Mouse (Mus musculus): ENCODE results near the gene Eml4.

Gene Eml4

DNA sequence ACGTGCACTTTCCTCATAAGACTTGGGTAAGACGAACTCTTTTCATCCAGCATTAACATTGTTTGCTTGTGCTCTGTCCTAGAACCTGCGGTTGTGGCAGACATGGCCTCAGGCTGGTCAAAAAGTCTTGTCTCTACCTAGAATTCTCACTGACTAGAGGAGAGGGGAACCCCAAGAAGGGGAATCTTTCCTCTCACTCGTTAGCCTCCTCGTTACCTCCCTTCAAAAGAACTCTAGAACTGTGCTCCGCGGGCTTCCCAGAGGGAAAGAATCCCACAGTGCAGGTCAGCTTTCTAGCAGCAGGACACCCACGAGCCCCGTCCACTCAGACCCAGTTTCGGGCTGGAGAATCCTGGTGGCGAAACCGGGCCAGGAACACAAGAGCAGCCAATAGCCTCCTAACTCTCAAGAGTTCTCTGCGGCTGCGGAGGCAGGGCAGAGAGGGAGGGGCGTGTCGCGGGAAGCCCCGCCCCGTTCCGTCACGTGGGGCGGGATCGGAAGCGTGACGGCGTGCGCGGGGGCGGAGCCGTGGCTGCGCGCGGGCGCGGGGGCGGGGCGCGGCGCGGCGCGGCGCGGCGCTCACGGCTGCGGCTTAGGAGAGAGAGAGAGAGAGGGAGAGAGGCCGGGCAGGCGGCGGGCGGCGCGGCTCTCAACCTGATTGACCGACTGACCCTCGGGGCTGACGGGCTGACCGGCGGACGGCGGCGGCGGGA lies at the start of gene Eml4:
Gene Eml4 (plus strand): TSS at position 553 of the 713 bp plus-strand sequence.
- peak; percentile 46 for DNase-seq (ENCODE audit: extremely low spot score, low read depth, low spot score)

DNA sequence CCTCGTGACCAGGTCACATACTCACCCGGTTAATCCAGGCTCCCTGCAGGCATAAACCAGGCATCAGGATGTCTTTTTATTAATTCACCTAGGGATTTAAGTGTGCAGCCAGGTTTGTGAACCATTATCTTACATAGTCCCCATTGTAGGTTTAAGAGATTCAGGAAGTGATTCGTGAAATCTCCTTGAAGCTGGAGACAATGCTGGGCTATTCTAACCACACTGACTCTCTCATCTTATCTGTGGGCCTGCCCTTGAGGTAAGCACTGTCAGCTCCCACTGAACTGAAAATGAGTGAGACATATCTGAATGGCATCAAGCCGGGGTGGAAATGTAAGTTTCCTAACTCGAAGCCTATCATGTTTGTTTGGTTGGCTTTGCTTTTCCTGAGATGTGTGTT lies 49.3 kb upstream of the Eml4 start:
- no peak for DNase-seq (ENCODE audit: extremely low spot score, low read depth, low spot score)

DNA sequence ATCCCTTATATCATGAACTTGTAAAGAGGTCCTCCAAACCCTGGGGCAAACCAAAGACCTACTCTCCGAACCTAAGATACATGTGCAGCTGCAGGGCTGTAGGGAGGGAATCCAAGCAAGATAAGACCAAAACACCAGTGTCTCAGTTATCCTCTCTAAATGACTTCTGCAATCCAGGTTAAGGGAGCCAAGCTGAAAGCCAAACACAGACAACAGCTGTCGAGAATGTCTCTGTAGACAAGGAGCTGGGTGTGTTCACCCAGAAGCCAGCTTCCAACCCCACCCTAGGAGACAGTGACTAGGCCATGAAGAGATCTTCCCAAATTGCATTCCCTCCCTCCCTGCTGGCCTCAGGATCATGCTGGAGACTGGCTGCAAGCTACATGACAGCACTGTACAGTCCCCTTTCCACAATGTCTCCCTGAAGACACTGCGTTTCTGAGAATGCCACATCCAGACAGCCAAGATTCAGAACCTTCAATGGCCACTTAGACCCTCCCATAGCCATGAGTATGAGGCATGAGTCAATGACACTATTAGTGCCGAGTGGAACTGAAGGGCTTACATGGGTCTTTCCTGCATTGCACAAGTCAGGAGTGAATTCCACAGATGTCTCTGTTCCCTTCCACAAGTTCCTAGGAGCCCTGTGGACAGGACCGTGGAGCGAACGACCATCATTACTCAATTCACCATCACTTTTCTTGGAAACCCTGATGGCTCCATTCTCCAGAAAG lies 46.5 kb upstream of the Eml4 start:
- DNase-seq (ENCODE audit: extremely low spot score, low read depth, low spot score) = no peak

GRCm38 (mm10) chr17:83306964-83307640 lies 43.6 kb upstream of the Eml4 start:
- DNase-seq (ENCODE audit: extremely low spot score, low read depth, low spot score) = no peak

GRCm38 (mm10) chr17:83307641-83308296 lies 43.0 kb upstream of the Eml4 start:
- DNase-seq (ENCODE audit: extremely low spot score, low read depth, low spot score) = no peak

DNA sequence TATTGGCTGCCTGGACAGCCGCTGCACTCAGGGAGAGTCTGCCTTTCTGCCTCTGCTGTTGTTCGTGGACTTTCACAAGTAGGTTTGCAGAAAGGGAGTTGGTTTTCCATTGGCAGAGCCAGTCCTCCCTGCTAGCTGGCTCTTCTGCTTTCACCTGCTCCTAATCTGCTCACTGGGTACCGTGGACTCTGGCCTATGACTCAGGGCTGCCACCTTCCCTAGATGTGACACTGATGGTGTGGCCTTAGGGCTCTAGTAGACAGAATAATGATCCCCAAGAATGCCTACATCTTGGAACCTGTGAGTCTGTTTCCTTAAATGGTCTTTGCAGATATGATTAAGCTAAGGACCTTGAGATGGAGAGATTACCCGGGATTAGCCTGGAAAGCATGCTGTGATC lies 42.3 kb upstream of the Eml4 start:
- no peak for DNase-seq (ENCODE audit: extremely low spot score, low read depth, low spot score)

GRCm38 (mm10) chr17:83309243-83309642 lies 41.5 kb upstream of the Eml4 start:
- DNase-seq (ENCODE audit: extremely low spot score, low read depth, low spot score) = no peak

DNA sequence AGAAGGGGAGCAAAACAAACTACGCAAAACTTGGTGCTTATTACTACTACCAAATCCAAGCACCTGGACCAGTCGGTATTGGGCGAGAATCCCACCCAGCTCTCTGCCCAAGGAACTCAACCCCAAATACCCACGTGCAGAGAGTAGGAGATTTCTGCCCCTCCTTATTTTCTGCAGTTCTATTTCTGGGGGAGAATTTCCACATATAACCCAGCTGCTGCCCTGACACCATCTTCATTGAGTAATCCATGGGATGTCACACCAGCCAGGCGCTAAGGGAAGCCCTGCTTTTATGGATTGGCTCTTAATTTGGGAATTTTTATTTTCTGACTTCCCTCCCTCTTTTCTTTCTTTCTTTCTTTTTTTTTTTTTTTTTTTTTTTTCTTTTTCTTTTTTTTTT lies 38.9 kb upstream of the Eml4 start:
- no peak for DNase-seq (ENCODE audit: extremely low spot score, low read depth, low spot score)

DNA sequence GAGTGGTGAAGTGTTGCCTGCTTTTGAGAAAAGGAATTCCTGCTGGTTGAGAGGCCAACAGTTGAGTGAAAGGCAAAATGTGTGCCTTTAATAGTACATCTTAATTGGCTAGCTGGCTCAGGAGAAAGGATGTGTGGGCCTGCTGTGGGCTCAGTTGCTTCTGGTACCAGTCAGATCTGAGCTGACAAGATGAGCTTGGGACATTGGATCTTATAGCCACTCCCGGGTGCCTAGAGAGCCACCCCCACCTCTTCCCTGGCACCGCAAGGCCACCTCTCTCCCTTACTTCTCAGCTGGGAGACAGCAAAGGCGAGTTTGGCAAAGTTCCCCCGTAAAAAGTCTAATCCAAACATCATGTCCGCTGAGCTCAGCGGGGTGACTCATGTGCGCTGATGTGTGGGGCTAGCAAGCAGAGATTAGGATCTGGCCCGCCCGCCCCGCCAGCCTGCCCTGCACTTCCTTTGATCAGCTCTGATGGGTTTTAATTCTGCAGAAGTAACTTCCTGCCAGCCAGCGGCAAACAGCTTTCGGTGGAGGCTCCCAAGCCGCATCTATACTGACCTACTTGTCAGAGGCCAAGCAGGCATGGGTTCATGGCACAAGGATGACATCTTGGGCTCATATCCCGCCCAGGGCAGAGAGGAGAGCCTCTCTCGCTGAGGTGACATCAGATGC lies 38.4 kb upstream of the Eml4 start:
- DNase-seq (ENCODE audit: extremely low spot score, low read depth, low spot score) = no peak

GRCm38 (mm10) chr17:83313046-83313689 lies 37.6 kb upstream of the Eml4 start:
- DNase-seq (ENCODE audit: extremely low spot score, low read depth, low spot score) = no peak

DNA sequence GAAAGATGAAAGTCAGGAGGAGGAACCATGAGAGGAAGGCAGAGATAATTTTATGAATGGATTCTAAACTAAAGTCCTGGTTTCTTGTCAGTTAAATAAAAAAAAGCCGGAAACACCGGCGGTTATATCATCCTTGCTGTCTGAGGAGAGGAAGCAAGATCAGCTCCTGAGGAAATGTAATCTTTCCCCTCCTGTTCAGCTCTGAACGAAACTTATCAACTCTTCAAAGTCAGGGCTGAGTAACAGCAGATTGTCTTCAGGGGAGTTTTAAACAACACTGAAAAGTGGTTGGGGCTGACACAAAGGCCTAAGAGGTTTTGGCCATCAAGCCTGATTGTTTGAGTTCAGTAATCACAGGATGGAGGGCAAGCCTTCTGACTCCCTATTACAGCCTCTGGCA lies 35.3 kb upstream of the Eml4 start:
- no peak for DNase-seq (ENCODE audit: extremely low spot score, low read depth, low spot score)

GRCm38 (mm10) chr17:83322621-83323335 lies 28.0 kb upstream of the Eml4 start:
- DNase-seq (ENCODE audit: extremely low spot score, low read depth, low spot score) = no peak

DNA sequence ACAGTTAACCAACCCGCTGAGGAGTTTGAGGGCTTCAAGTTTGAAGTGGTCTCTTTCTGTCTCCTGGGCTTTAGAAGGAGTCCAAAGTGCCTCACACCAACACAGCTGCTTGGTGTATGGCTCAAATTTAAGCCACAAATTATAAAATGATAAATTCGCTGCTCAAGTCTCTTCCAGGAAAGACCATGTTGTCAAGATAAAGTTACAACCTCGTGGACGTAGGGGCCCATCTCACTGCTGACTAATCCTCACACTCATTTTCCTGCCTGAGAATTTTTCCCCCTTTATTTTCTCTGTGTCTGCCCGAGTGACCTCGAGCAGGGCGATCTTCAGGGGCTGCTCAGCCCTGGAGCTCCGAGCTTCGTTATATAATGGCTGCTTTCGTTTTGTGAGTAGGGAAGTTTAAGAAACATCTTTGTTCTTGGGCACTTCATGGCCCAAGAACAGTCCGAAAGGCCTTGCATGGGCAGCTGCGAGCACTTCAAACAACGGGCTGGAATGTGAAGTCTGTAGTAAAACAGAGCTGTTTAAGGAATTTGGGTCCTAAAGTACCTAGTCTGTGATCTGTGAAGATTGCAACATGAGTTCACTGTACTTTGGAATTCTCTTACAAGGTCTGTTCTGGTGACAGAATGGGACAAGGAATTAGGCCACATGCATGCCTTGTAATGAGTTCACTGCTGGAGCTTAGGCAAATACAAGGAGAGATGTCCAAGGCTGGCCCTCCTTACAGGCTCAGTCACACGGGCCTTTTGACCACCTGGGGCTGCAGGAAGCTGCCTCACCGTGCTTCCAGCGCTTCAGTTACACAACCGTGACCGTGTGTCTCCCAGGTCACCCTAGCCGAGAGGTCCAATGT lies 27.1 kb upstream of the Eml4 start:
- no peak for DNase-seq (ENCODE audit: extremely low spot score, low read depth, low spot score)

- DNase-seq (ENCODE audit: extremely low spot score, low read depth, low spot score) = no peak
Observed at GRCm38 (mm10) chr17:83324269-83324616, 26.5 kb upstream of the Eml4 start.

GRCm38 (mm10) chr17:83335183-83335584 lies 15.5 kb upstream of the Eml4 start:
- no peak for DNase-seq (ENCODE audit: extremely low spot score, low read depth, low spot score)

DNA sequence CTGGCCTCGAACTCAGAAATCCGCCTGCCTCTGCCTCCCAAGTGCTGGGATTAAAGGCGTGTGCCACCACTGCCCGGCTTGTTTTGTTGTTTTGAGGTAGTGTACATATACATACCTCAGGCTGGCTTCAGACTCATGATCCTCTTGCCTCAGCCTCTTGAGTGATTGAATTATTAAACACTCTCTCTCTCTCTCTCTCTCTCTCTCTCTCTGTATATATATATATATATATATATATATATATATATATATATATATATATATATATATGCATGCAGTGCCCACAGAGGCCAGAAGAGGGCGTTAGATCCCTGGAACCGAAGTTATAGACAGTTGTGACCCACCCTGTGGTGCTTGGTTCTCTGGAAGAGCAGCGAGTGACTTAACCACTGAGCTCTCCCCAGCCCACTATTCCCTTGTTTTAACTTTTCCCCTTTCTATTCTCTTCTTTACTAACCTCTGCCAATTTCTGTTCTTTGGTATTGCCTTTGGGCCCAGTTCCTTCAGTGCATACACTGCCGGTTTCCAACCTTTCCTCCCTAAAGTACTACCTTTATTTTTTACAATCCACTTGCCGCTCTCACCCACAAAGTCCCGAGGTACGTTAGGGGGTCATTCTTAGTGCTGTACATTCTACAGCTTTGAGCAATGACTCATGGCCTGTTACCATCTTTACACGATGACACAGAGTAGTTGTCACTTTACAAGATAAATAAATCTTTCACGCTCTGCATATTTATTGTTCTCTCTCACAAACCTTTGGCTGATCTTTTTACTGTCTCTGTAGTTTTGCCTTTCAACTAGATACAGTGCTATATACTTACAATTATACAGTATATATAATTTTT lies 13.5 kb upstream of the Eml4 start:
- no peak for DNase-seq (ENCODE audit: extremely low spot score, low read depth, low spot score)

DNA sequence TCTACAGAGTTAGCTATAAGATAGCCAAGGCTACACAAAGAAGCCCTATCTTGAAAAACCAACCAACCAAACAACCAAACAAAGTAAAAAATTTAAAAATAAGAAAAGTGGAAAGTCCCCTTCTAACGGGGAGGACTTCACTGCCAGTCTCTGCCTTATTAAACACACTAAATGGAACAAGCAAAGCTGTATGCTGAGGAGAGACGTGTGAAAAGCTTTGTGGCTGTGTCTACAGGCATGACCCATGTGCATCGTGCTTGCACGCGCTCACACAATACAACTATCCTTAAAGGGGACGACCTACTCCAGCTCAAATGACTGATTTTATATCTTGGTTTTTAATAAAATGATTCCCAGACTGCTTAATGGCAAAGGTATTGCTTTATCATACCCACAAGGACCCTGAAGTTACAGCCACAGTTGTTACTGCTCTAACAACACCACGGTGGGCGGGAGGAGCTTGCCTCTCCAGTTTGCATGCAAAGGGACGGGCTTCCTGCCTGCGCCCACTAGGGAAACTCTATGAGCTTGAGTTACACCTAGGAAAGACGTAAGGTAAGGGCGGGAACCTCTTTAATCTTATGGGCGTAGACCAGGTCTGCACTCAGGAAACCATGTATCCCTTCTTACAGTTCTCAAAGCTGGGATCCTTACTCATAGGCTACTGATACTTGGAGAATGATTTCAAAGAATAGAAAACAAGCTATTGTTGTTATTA lies 11.2 kb upstream of the Eml4 start:
- DNase-seq (ENCODE audit: extremely low spot score, low read depth, low spot score) = no peak

Measured in hindlimb bud, embryonic 11.5 days (tissue).